Mouse (Mus musculus) liver, embryonic 14.5 days (tissue): Measurements from ENCODE around the gene Camk1. TPM values are rescaled to one million over a fixed set of nuclear protein-coding genes. Genes with fewer than 3 reads are reported as not detected.

ENCODE experiments used
- ATAC-seq: fragments of 200-750 bp; cut with Nextera tagmentation; 2 replicates; pipeline ENCODE4 v1.8.0; 2017; ENCODE audit warnings: moderate number of reproducible peaks, mild to moderate bottlenecking, moderate library complexity; ENCODE audit not compliant: insufficient read depth
- DNase-seq, 3 experiments: peaks; one replicate each; pipeline ENCODE4 v3.0.0-alpha.2; 2012 to 2013; ENCODE audit warnings: low read depth in 3 of 3, low spot score in 3 of 3
- H3K27ac ChIP-seq: fragments of 300-500 bp; sonication (generic); 2 replicates; pipeline ENCODE4 v1.5.1; 2014; ENCODE audit warnings: moderate library complexity, mild to moderate bottlenecking, control low read depth, inconsistent platforms
- H3K27me3 ChIP-seq: fragments of 300-500 bp; sonication (generic); 2 replicates; pipeline ENCODE4 v1.6.1; 2014; ENCODE audit warnings: mild to moderate bottlenecking, low read length, moderate library complexity; ENCODE audit not compliant: control insufficient read depth, insufficient read depth
- H3K36me3 ChIP-seq: fragments of 300-500 bp; sonication (generic); replicated peaks from 2 replicates; pipeline ENCODE4 v1.6.1; 2014; ENCODE audit warnings: low read depth; ENCODE audit not compliant: control insufficient read depth, insufficient read depth
- H3K4me1 ChIP-seq, 2 experiments: fragments of 200-500 bp in 1 of 2; fragments of 300-500 bp in 1 of 2; sonication (generic) in 1 of 2; replicated peaks; 2 replicates each; pipeline ENCODE4 v1.6.1; 2012 to 2014; ENCODE audit warnings: antibody characterized with exemption in 1 of 2, inconsistent platforms in 1 of 2, low read length in 1 of 2; ENCODE audit not compliant: control insufficient read depth in 2 of 2, insufficient read depth in 2 of 2
- H3K4me2 ChIP-seq: fragments of 300-500 bp; sonication (generic); 2 replicates; pipeline ENCODE4 v1.6.1; 2014; ENCODE audit warnings: low read depth, mild to moderate bottlenecking, control low read depth, moderate library complexity
- H3K4me3 ChIP-seq, 2 experiments: fragments of 200-500 bp in 1 of 2; fragments of 300-500 bp in 1 of 2; sonication (generic) in 1 of 2; 2 replicates each; pipeline ENCODE4 v1.5.1; 2012 to 2014; ENCODE audit warnings: low read depth in 2 of 2, low read length in 2 of 2, mild to moderate bottlenecking in 2 of 2, control low read depth in 1 of 2, inconsistent platforms in 1 of 2, moderate library complexity in 1 of 2; ENCODE audit not compliant: insufficient read depth in 1 of 2
- H3K9ac ChIP-seq: fragments of 300-500 bp; sonication (generic); replicated peaks from 2 replicates; pipeline ENCODE4 v1.6.1; 2014; ENCODE audit warnings: mild to moderate bottlenecking, control low read depth, moderate library complexity
- H3K9me3 ChIP-seq: fragments of 300-500 bp; sonication (generic); 2 replicates; pipeline ENCODE4 v1.6.1; 2016; ENCODE audit warnings: low read length, mixed read lengths; ENCODE audit not compliant: control insufficient read depth
- CTCF ChIP-seq: IDR thresholded peaks from 2 replicates; pipeline ENCODE4 v1.5.1; 2016; ENCODE audit warnings: antibody characterized with exemption, low read depth, control low read depth
- EP300 ChIP-seq: IDR thresholded peaks from 2 replicates; pipeline ENCODE4 v1.6.1; 2016; ENCODE audit warnings: antibody characterized with exemption, low read depth
- WGBS: fragments of 180-500 bp; shearing (Covaris S2); extraction: QIAGEN DNeasy Blood & Tissue Kit; methylation state at CpG from one replicate; pipeline ENCODE4 v1.1.7; 2014; ENCODE audit not compliant: insufficient replicate concordance; 5-methylcytosine and 5-hydroxymethylcytosine counted together
- polyA plus RNA-seq, 2 experiments: library from polyadenylated mRNA; depleted of rRNA in 1 of 2; stranded (reverse) in 1 of 2; unstranded in 1 of 2; fragments of >200 nt; fragmentation: Nextera tagmentation in 1 of 2; extraction: Ambion mirVana in 1 of 2; gene quantifications; 2 replicates each; pipeline versions ENCODE4 v1.2.1 to v1.2.3; 2012 to 2014

Camk1 gene
- polyA plus RNA-seq, 2 experiments: 9.0 to 16.3 TPM

DNA sequence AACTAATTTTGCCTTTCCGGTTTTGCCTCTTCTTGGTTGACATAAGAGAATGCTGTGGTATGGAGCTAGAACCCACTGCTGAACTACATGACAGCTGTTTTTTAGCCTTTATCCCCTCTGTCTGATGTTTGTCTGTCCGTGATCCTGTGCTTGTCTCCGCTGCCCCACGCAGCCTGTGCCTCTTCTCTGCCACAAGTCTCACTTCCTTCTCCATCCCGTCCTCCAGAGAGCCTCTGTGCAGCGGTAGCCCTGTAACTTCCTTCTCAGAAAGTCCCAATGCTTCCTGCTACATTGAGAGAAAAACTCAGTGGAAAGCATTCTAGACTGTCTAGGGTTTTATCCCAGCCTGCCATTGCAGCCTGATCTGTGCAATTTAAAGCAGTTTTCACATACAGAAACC lies 35.5 kb upstream of the Camk1 start:
- H3K4me1 ChIP-seq: peaks cover 16 to 17% of the 10 kb centered on the region in 2 experiments
- no peak for DNase-seq
- no peak overlapping the region; the same call in 1 of the 2 replicates for H3K27ac ChIP-seq
- no peaks in the 10 kb centered on the region for H3K9me3 ChIP-seq
- 29% methylated on average over 6 of the region's 6 CpGs for WGBS
- peak overlapping the region; percentile 98 for H3K4me2 ChIP-seq
- H3K4me3 ChIP-seq: peak overlapping the region; percentile 91 to 100
- no peaks in the 10 kb centered on the region for H3K27me3 ChIP-seq
- H3K9ac ChIP-seq: peak overlapping the region; percentile 99
- TF ChIP-seq CTCF: no peak
- TF ChIP-seq EP300: no peak
- ATAC-seq: no peak
- H3K36me3 ChIP-seq: peaks cover 47% of the 10 kb centered on the region

DNA sequence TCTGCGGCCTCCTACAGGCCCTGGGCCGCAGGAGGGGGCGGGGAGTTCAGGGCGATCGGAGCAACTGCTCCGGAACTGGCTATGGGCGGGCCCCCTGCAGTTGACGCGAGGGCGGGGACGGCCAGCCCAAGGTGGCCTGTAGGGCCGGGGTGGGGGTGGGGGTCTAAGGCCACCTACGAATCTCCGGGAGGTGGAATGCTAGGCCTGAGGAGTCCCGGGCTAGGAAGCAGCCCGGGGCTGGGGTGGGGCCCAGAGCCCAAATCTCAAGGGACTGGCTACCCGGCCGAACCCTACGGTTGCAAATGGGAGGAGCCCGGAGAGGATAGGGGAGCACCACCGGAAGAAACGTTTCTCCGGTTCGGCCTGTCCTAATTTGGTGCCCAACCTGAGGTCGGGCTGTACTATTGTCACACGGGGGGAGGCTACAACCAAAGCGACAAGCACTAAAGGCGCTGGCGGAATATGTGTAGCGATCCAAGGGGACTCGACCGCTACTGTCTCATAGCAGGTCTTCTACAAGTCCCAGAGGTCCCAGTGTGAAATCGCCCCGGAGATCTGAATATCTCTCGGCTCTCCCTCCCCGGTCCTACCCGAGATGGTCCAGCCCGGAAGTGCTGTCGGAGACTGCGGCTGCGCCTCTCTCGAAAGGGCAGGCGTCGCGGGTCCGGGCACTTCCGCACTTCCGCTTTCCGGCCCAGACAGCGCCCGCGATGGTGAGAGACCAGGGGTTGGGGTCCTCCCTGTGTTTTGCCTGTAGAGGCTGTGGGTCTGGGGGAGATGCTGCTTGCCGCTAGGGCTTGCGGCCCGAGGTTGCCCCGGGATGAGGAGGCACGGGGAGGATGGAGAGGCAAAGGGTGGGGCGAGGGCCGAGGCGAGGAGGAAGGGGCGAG lies 34.0 kb upstream of the Camk1 start, which contains the start of the genes Tada3 and Arpc4:
Tada3 (minus strand) TSS at position 388 of the 890 bp plus-strand sequence.
Arpc4 (plus strand) TSS at position 620 of the 890 bp plus-strand sequence.
- Histone ChIP-seq H3K4me1 (peaks cover 29 to 30% of the 10 kb centered on the region in 2 experiments), H3K4me3 (peak within 1 kb of the TSS; percentile 91 to 100)
- WGBS: under 1% methylated on average over 61 of the region's 61 CpGs

DNA sequence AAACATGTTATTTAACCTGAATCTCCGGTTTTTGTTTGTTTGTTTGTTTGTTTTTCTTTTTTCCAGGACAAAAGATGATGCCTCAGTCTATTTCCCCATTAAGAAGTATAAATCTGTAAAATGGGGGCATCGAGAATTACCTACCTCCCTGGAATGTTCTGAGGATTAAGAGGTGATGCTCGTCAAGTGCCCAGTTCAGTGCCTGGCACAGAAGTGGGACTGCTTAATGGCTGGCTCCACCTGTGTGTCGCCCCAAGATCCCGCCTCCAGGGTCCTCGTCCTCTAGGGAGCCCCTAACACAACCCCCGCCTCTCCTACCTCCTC lies 33.4 kb upstream of the Camk1 start:
- Histone ChIP-seq H3K27me3 (no peaks in the 10 kb centered on the region), H3K9me3 (no peaks in the 10 kb centered on the region), H3K4me2 (peak overlapping the region; percentile 98), H3K27ac (peak overlapping the region; percentile 89), H3K4me1 (peaks cover 33 to 34% of the 10 kb centered on the region in 2 experiments), H3K9ac (peak overlapping the region; percentile 99), H3K36me3 (peaks cover 32% of the 10 kb centered on the region), H3K4me3 (peak overlapping the region; percentile 91 to 100)
- no peak for DNase-seq
- ATAC-seq: no peak
- TF ChIP-seq CTCF: no peak
- WGBS: 4% methylated on average over 7 of the region's 7 CpGs

More for the DNA sequence above, 34.0 kb upstream of the Camk1 start, which contains the start of the genes Tada3 and Arpc4:
- DNase-seq (peak; percentile 86 to 88 (median 87)), ATAC-seq (peak; percentile 91)
- Histone ChIP-seq H3K27ac (peak within 1 kb of the TSS; percentile 89), H3K27me3 (no peaks in the 10 kb centered on the region), H3K9me3 (no peaks in the 10 kb centered on the region), H3K4me2 (peak within 1 kb of the TSS; percentile 98), H3K9ac (peak within 1 kb of the TSS; percentile 99), H3K36me3 (peaks cover 34% of the 10 kb centered on the region)
- peak; percentile 46; the same call in 1 of the 2 replicates for TF ChIP-seq EP300
- TF ChIP-seq CTCF: peak; percentile 52

GRCm38 (mm10) chr6:113373491-113373890 lies 29.7 kb upstream of the Camk1 start:
- DNase-seq: peak; percentile 27 to 47 (median 45)
- no peaks in the 10 kb centered on the region for H3K27me3 ChIP-seq
- peak overlapping the region; percentile 47 for H3K27ac ChIP-seq
- peaks cover 22 to 23% of the 10 kb centered on the region in 2 experiments for H3K4me1 ChIP-seq
- peak overlapping the region; percentile 19 for H3K9ac ChIP-seq
- 43% methylated on average over 4 of the region's 4 CpGs for WGBS
- H3K4me2 ChIP-seq: peak overlapping the region; percentile 38
- TF ChIP-seq EP300 (peak; percentile 71), CTCF (peak; percentile 34)
- H3K4me3 ChIP-seq: peak overlapping the region in 1 of 2 experiments; percentile 8; a peak in 1 of 4 replicates
- peak; percentile 25 for ATAC-seq
- no peaks in the 10 kb centered on the region for H3K9me3 ChIP-seq
- H3K36me3 ChIP-seq: peaks cover 41% of the 10 kb centered on the region

GRCm38 (mm10) chr6:113370194-113370929 lies 26.6 kb upstream of the Camk1 start:
- Histone ChIP-seq H3K27me3 (no peaks in the 10 kb centered on the region), H3K4me2 (no peak overlapping the region), H3K27ac (no peak overlapping the region), H3K9ac (no peak overlapping the region), H3K4me1 (peaks cover 16 to 17% of the 10 kb centered on the region in 2 experiments), H3K4me3 (no peak overlapping the region), H3K9me3 (no peaks in the 10 kb centered on the region), H3K36me3 (peaks cover 38% of the 10 kb centered on the region)
- no peak for DNase-seq
- TF ChIP-seq EP300: no peak
- TF ChIP-seq CTCF: no peak
- WGBS: 81% methylated on average over 20 of the region's 20 CpGs
- no peak for ATAC-seq
